Mouse (Mus musculus): Measurements from ENCODE around the gene Ube2z. TPM values are rescaled to one million over a fixed set of nuclear protein-coding genes. Genes with fewer than 3 reads are reported as not detected.

The Ube2z gene
- total RNA-seq, 2 experiments from 2014 or later = 18.2 to 21.8 TPM

GRCm38 (mm10) chr11:96064521-96065214 is 520 bp downstream of the Ube2z start:
- peak; percentile 35 for ATAC-seq (replicated peaks; ENCODE audit: poor library complexity)

GRCm38 (mm10) chr11:96058309-96058708 is 6.9 kb downstream of the Ube2z start:
- ATAC-seq (replicated peaks; ENCODE audit: poor library complexity) = no peak

GRCm38 (mm10) chr11:96050854-96051253 is 14.3 kb downstream of the Ube2z start:
- no peak for ATAC-seq (replicated peaks; ENCODE audit: poor library complexity)

- ATAC-seq (replicated peaks; ENCODE audit: poor library complexity) = no peak
These were observed 15.2 kb downstream of the Ube2z start for GRCm38 (mm10) chr11:96049939-96050338.

GRCm38 (mm10) chr11:96047469-96048373 is 17.5 kb downstream of the Ube2z start:
- no peak for ATAC-seq (replicated peaks; ENCODE audit: poor library complexity)

- ATAC-seq (replicated peaks; ENCODE audit: poor library complexity) = no peak
These were observed 18.4 kb downstream of the Ube2z start for GRCm38 (mm10) chr11:96046793-96047192.

GRCm38 (mm10) chr11:96046028-96046427 is 19.2 kb downstream of the Ube2z start:
- ATAC-seq (replicated peaks; ENCODE audit: poor library complexity) = no peak

GRCm38 (mm10) chr11:96044803-96045567 is 20.2 kb downstream of the Ube2z start:
- ATAC-seq (replicated peaks; ENCODE audit: poor library complexity) = no peak

- peak; percentile 49; the same call in 1 of the 2 replicates for ATAC-seq (replicated peaks; ENCODE audit: poor library complexity)
These were observed 26.6 kb downstream of the Ube2z start for GRCm38 (mm10) chr11:96038560-96038959.

- ATAC-seq (replicated peaks; ENCODE audit: poor library complexity) = no peak
These were observed 27.7 kb downstream of the Ube2z start for GRCm38 (mm10) chr11:96037499-96037898.

- no peak for ATAC-seq (replicated peaks; ENCODE audit: poor library complexity)
These were observed 30.1 kb downstream of the Ube2z start for GRCm38 (mm10) chr11:96035133-96035532.

- peak; percentile 97 for ATAC-seq (replicated peaks; ENCODE audit: poor library complexity)
These were observed 30.6 kb downstream of the Ube2z start, which contains the start of gene Snf8 for GRCm38 (mm10) chr11:96034596-96035052. TSS of gene Snf8 (plus strand) at chr11:96034885.

GRCm38 (mm10) chr11:96034116-96034515 is 31.1 kb downstream of the Ube2z start:
- no peak for ATAC-seq (replicated peaks; ENCODE audit: poor library complexity)

GRCm38 (mm10) chr11:96033264-96033663 is 31.9 kb downstream of the Ube2z start:
- no peak for ATAC-seq (replicated peaks; ENCODE audit: poor library complexity)

GRCm38 (mm10) chr11:96031701-96032100 is 33.5 kb downstream of the Ube2z start:
- ATAC-seq (replicated peaks; ENCODE audit: poor library complexity) = 0 out of 2 replicates have a peak, but pooled peaks have one; percentile 23

GRCm38 (mm10) chr11:96030571-96030970 is 34.6 kb downstream of the Ube2z start:
- ATAC-seq (replicated peaks; ENCODE audit: poor library complexity) = no peak

- no peak for ATAC-seq (replicated peaks; ENCODE audit: poor library complexity)
These were observed 37.1 kb downstream of the Ube2z start for GRCm38 (mm10) chr11:96028130-96028529.

- ATAC-seq (replicated peaks; ENCODE audit: poor library complexity) = no peak
These were observed 44.6 kb downstream of the Ube2z start for GRCm38 (mm10) chr11:96020622-96021021.

GRCm38 (mm10) chr11:96017941-96018351 is 47.2 kb downstream of the Ube2z start:
- ATAC-seq (replicated peaks; ENCODE audit: poor library complexity) = no peak

GRCm38 (mm10) chr11:96015421-96015820 is 49.8 kb downstream of the Ube2z start:
- ATAC-seq (replicated peaks; ENCODE audit: poor library complexity) = no peak

GRCm38 (mm10) chr11:96011982-96012381 is 53.2 kb downstream of the Ube2z start:
- ATAC-seq (replicated peaks; ENCODE audit: poor library complexity) = no peak
